Mouse (Mus musculus) regulatory T cell (primary cell): Measurements from ENCODE around the gene Gm3373.
"Not testable (repeated sequence)": the region's sequence is repeated elsewhere in the genome, so short reads cannot be mapped to it uniquely, and the experiment has no call there.

Source experiments
- in situ Hi-C: fragments of 300-600 bp; cut with MboI, MseI; formaldehyde crosslinking; loops from one replicate; pipeline ENCODE4 v1.15.1; 2025; ENCODE audit warnings: high pct_unique_total_duplicates

Gm3373 gene

DNA sequence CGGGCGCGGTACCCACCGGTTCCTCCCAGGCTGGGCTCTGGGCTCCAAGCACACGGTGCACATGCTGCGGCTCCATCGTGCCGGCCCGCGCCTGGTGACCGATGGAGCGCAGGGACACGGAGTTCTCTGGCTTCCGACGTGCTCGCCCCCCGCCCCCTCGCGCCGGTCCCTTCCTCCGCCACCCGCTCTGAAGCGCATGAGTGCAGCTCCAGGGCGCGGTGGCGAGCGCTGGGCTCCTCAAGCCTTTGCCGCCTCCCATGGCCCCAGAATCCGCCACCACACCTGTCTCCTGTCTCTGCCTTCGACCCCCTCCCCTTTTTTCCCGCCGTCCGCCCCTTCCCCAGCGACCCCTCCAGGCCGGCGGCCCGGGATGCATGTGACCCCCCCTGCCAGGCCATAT is at the start of gene Gm3373:
Gene Gm3373, minus strand, starts transcription at position 101 of the 400 bp plus-strand sequence.
- in situ Hi-C loops: not testable (repeated sequence)

DNA sequence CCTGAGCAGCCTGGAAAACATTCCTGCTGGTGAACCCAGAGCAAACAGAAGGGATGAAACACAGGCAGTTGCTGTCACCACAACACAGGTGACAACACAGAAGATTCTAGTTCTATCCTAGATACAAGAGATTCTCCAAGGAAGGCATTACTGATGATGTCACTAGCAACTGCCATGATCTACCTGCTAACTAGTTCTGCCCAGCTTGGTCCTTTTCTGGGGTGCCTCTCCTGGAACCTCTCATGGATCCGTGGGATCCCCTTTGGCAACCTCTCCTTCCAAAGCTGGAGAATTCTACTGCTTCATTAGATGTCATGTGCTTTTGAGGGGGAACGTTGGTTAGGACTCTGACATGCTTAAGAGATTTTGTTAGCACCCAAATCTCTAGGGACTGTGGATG is 54.0 kb downstream of the Gm3373 start, which contains the start of gene Gm9603:
Gene Gm9603, minus strand, starts transcription at position 101 of the 400 bp plus-strand sequence.
- in situ Hi-C loops: not testable (repeated sequence)
